ENCODE assay signal across 14 mouse cellular contexts in the genomic region with DNA sequence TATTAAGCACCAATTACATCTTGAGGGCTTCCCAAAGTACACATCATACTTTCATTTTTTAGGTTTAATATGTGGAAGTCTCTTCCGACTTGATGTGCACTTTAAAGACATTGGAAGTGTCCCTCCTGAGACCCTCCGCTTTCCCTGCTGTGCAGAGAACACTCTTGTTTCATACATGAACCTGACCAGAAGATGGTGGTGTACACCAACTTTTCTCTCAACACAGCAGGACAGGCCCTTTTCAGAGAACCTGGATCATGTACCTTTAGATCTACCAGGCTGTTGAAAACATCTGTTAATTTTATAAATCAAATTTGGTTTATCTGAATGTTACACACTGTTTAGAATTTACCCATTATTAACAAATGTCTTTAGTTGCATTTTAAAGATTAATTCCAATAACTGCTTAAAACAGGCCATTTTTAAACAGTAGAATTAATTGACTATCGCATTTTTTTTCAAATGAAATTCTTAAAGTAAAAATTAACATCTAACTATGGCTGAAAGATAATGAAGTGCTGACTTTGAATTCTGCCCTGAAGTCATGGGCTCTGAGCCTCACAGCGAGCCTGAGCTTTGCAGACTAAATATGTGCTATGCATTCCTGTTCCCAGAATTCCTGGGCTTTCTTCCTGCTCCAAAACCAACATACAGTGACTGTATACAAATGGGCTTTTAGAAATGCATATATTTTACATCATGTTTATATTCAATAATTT.
A peak's percentile ranks its signal among the peaks of the same experiment; 100 is the strongest.
DNase-seq lines count a peak whose midpoint lies in the region; ATAC-seq and TF ChIP-seq lines count a peak whose summit lies in the region.
"Had no signal": no experiment of that assay in that cellular context is flagged by ENCODE, and none has a peak within 500 bp of the region (broad histone marks: within the 10 kb centered on the region; RNA-seq: fewer than 3 reads in every experiment).

No protein-coding gene starts in this region.

- no peak for ATAC-seq in liver, postnatal 0 days
- ATAC-seq in liver, embryonic 12.5 days, result no peak
- peak; percentile 53; the same call in 1 of the 2 replicates for ATAC-seq in neural tube, embryonic 13.5 days (ENCODE audit: low read depth)
- ATAC-seq: activated CD4-positive, CD25-positive, alpha-beta regulatory T cell, adult 4 months had no signal

- TF ChIP-seq EP300 in liver, postnatal 0 days (IDR thresholded peaks at IDR 0.05; ENCODE audit: low read depth), result no peak

- H3K27ac ChIP-seq in liver, postnatal 0 days (ENCODE audit: low read depth), result no peak overlapping the region
- no peak overlapping the region for H3K27ac ChIP-seq in liver, embryonic 12.5 days
- H3K27ac ChIP-seq in neural tube, embryonic 13.5 days (replicated peaks), result no peak overlapping the region
- H3K27ac ChIP-seq: lung, embryonic 15.5 days; neural tube, embryonic 12.5 days had no signal

- no peak overlapping the region for H3K4me2 ChIP-seq in liver, postnatal 0 days (ENCODE audit: low read depth, low read length)
- no peak overlapping the region for H3K4me2 ChIP-seq in liver, embryonic 12.5 days
- no peak overlapping the region for H3K4me2 ChIP-seq in neural tube, embryonic 13.5 days
- H3K4me2 ChIP-seq: lung, embryonic 15.5 days; neural tube, embryonic 12.5 days had no signal

- 71% methylated on average over 4 of the region's 4 CpGs for WGBS in liver, postnatal 0 days (ENCODE audit: insufficient replicate concordance)
- WGBS in liver, embryonic 12.5 days (ENCODE audit: insufficient replicate concordance), result 53% methylated on average over 4 of the region's 4 CpGs
- WGBS in neural tube, embryonic 13.5 days, result 71% methylated on average over 4 of the region's 4 CpGs

- no peaks in the 10 kb centered on the region for H3K27me3 ChIP-seq in liver, postnatal 0 days (ENCODE audit: insufficient read depth, low read length)
- H3K27me3 ChIP-seq in liver, embryonic 12.5 days (replicated peaks), result no peaks in the 10 kb centered on the region
- no peaks in the 10 kb centered on the region for H3K27me3 ChIP-seq in neural tube, embryonic 13.5 days
- H3K27me3 ChIP-seq: lung, embryonic 15.5 days; neural tube, embryonic 12.5 days had no signal

- TF ChIP-seq CTCF in liver, postnatal 0 days (IDR thresholded peaks at IDR 0.05; ENCODE audit: low read depth), result 0 out of 2 replicates have a peak, but pooled peaks have one; percentile 20

- no peak overlapping the region for H3K4me3 ChIP-seq in liver, postnatal 0 days (ENCODE audit: low read depth, low read length)
- H3K4me3 ChIP-seq in liver, embryonic 12.5 days, result no peak overlapping the region
- H3K4me3 ChIP-seq in neural tube, embryonic 13.5 days, result no peak overlapping the region
- H3K4me3 ChIP-seq: lung, embryonic 15.5 days; neural tube, embryonic 12.5 days had no signal

- H3K9ac ChIP-seq in liver, postnatal 0 days (replicated peaks), result no peak overlapping the region
- no peak overlapping the region for H3K9ac ChIP-seq in liver, embryonic 12.5 days
- no peak overlapping the region for H3K9ac ChIP-seq in neural tube, embryonic 13.5 days
- H3K9ac ChIP-seq: lung, embryonic 15.5 days; neural tube, embryonic 12.5 days had no signal

- H3K36me3 ChIP-seq in liver, postnatal 0 days (replicated peaks; ENCODE audit: insufficient read depth, low read length), result no peaks in the 10 kb centered on the region
- H3K36me3 ChIP-seq in liver, embryonic 12.5 days, result no peaks in the 10 kb centered on the region
- no peaks in the 10 kb centered on the region for H3K36me3 ChIP-seq in neural tube, embryonic 13.5 days
- H3K36me3 ChIP-seq: lung, embryonic 15.5 days; neural tube, embryonic 12.5 days had no signal

- peak; percentile 46 for DNase-seq in heart, adult 11 months
- DNase-seq in heart, adult 8-10 months (ENCODE audit: low spot score), result no peak
- DNase-seq in liver, postnatal 0 days, result no peak
- peak; percentile 37 for DNase-seq in embryo, embryonic 10.5 days (ENCODE audit: low spot score)
- no peak for DNase-seq in frontal cortex, postnatal 14 days (ENCODE audit: low spot score in 2 of 2)
- DNase-seq in thymus, postnatal 4 days, result no peak
- DNase-seq: cerebellum, adult 18-20 months; kidney, postnatal 25 days; thymus, adult 2 months had no signal

- H3K9me3 ChIP-seq in liver, postnatal 0 days (ENCODE audit: low read length), result no peaks in the 10 kb centered on the region
- H3K9me3 ChIP-seq in liver, embryonic 12.5 days (replicated peaks), result no peaks in the 10 kb centered on the region
- no peaks in the 10 kb centered on the region for H3K9me3 ChIP-seq in neural tube, embryonic 13.5 days
- H3K9me3 ChIP-seq: lung, embryonic 15.5 days; neural tube, embryonic 12.5 days had no signal

- H3K4me1 ChIP-seq in liver, postnatal 0 days (ENCODE audit: insufficient read depth), result no peaks in the 10 kb centered on the region
- H3K4me1 ChIP-seq in liver, embryonic 12.5 days, result no peaks in the 10 kb centered on the region
- H3K4me1 ChIP-seq in neural tube, embryonic 13.5 days (replicated peaks), result peaks cover 9% of the 10 kb centered on the region

Comparison
In these comparisons a context has a peak if more than half of its experiments do, and no peak if none do; other contexts are left out.
1. DNase-seq: peak in heart, adult 11 months (single experiment) and embryo, embryonic 10.5 days (single experiment); none in heart, adult 8-10 months (single experiment), liver, postnatal 0 days (single experiment), frontal cortex, postnatal 14 days (0 of 2) and thymus, postnatal 4 days (single experiment).